Mouse (Mus musculus): Measurements from ENCODE around the gene Thap8. TPM values are rescaled to one million over a fixed set of nuclear protein-coding genes. Genes with fewer than 3 reads are reported as not detected.
"Not testable (repeated sequence)": the region's sequence is repeated elsewhere in the genome, so short reads cannot be mapped to it uniquely, and the experiment has no call there.

The Thap8 gene
- polyA plus RNA-seq, 1 experiment from 2014 or later, result 0.19 TPM

DNA sequence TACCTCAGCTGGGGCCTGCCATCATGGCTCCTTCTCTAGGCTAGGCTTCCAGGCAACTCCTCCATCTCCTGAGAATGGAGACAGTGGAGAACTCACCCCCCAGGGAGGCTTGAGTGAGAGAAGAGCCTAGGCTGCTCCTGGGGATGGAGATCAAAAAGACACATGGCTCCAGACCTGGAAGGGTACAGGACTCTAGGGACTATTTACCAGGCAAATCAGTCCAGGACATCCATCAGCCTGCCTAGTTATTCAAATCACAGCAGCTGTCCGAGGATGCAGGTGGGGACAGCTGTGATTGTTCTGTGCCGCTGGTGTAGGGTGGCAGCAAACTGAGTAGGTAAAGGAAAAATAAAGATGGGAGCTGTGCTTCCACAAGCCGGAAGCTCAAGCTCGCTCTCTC, 44.3 kb upstream of the Thap8 start, which contains the start of gene Ovol3:
Gene Ovol3, minus strand, starts transcription at position 101 of the 400 bp plus-strand sequence.
- H3K9me3 ChIP-seq (ENCODE audit: control insufficient read depth, low read length), result no peaks in the 10 kb centered on the region
- no peak within 1 kb of the TSS for H3K9ac ChIP-seq (ENCODE audit: low read length)
- H3K4me1 ChIP-seq (ENCODE audit: control insufficient read depth, insufficient read depth, low read length), result peaks cover 5% of the 10 kb centered on the region
- DNase-seq (ENCODE audit: low spot score), result no peak
- no peak within 1 kb of the TSS for H3K4me2 ChIP-seq (ENCODE audit: low read depth, severe bottlenecking)
- H3K36me3 ChIP-seq (ENCODE audit: control insufficient read depth, insufficient read depth, low read length), result 0 out of 2 replicates have a peak, but pooled peaks cover 4% of the 10 kb centered on the region
- no peak for ATAC-seq (ENCODE audit: insufficient number of reproducible peaks, low FRiP score, low TSS enrichment, low read depth)
- WGBS, result 84% methylated on average over 4 of the region's 4 CpGs
- no peak within 1 kb of the TSS for H3K4me3 ChIP-seq (ENCODE audit: low read depth, low read length)
- no peak within 1 kb of the TSS for H3K27ac ChIP-seq (replicated peaks; ENCODE audit: low read depth, low read length)
- no peaks in the 10 kb centered on the region for H3K27me3 ChIP-seq (ENCODE audit: control insufficient read depth, insufficient read depth, low read length)

DNA sequence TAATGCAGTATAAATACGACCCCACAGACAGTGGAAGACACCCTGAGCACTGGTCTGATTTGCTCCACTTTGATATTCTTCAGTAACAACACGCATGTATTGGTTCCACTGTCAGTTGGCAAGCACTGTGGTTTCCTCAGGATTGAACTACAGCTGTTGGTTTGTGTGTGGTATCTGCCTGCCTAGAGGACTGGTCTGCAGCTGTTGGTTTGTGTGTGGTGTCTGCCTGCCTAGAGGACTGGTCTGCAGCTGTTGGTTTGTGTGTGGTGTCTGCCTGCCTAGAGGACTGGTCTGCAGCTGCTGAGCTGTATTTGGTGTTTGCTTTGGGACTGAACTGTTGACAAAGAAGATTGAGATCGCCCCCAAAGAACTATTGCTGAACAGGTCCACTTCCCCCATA, 42.5 kb upstream of the Thap8 start:
- H3K36me3 ChIP-seq (ENCODE audit: control insufficient read depth, insufficient read depth, low read length), result peaks cover 10% of the 10 kb centered on the region; the same call in 1 of the 2 replicates
- not testable (repeated sequence) for DNase-seq (ENCODE audit: low spot score); H3K4me2 ChIP-seq (ENCODE audit: low read depth, severe bottlenecking); H3K4me3 ChIP-seq (ENCODE audit: low read depth, low read length); H3K4me1 ChIP-seq (ENCODE audit: control insufficient read depth, insufficient read depth, low read length); H3K9ac ChIP-seq (ENCODE audit: low read length); H3K9me3 ChIP-seq (ENCODE audit: control insufficient read depth, low read length); ATAC-seq (ENCODE audit: insufficient number of reproducible peaks, low FRiP score, low TSS enrichment, low read depth); H3K27ac ChIP-seq (replicated peaks; ENCODE audit: low read depth, low read length); H3K27me3 ChIP-seq (ENCODE audit: control insufficient read depth, insufficient read depth, low read length)
- WGBS, result 89% methylated on average over 3 of the region's 3 CpGs

DNA sequence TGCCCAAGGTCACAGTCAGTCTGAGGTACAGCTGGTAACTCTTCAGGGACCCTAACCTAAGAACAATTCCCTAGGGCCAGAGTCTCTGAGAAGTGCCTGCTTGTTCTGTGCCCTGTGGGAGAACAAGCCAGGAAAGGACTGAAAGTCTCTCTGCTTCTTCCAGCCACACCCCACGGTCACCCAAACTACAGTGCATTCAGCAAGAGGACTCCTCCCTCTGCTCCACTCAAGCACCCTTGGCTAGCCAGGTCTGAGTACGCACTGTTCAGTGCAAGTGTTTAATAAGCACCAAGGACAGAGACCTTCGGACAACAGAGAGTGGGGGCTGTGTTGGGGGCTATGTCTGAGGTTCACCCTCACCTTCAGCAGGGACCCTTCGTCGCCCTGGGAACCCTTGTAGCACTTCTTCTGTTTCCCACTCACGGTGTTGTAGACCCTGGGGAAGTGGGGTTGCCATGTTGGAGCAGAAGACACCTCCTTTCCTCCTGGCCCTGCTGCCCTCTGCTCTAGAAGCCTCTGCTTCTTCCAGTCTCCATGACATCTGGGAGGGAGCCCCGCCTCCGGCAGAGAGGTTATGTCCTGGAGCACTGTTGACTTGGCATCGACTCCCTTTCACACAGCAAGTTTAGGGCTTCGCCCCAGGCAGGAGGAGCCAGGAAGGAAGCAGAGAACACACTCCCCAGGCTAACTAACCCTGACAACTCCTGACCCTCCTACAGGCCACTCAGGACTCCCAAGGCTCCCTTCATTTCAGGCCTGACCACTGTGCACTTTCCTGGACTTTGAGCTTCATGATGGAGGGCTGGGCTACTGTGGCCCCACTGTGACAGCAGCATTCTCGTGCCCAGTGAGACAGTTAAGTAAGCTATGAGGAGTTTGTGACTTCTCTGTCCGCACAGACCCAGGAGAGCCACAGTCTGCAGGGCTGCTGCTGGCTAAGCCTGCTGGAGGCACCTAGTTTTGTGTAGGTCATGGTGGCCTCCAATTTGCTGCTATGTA, 27.6 kb upstream of the Thap8 start:
- H3K36me3 ChIP-seq (ENCODE audit: control insufficient read depth, insufficient read depth, low read length), result peaks cover 2% of the 10 kb centered on the region; the same call in 1 of the 2 replicates

DNA sequence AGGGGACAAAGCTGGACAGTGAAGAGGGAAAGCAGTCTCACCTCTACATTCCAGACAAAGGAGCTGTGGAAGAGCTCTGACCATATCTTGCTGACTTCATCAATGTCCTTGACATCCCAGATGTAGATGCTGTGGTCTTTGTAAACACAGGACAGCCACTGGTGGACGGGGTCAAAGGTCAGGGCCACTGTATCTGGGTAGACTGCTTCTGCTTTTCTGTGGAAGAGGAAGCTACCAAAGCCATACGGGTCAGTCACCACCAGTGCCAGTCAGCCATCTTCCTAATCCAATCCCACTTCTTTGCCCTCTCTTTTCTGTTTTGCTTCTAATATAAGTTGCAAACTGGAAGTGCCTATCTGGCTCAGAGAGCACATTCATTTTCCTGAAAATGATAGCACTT, 14.9 kb upstream of the Thap8 start:
- ATAC-seq (ENCODE audit: insufficient number of reproducible peaks, low FRiP score, low TSS enrichment, low read depth) (no peak), DNase-seq (ENCODE audit: low spot score) (no peak)
- no peak overlapping the region for H3K9ac ChIP-seq (ENCODE audit: low read length)
- peaks cover 9% of the 10 kb centered on the region for H3K36me3 ChIP-seq (ENCODE audit: control insufficient read depth, insufficient read depth, low read length)
- H3K4me3 ChIP-seq (ENCODE audit: low read depth, low read length), result no peak overlapping the region
- H3K4me2 ChIP-seq (ENCODE audit: low read depth, severe bottlenecking), result no peak overlapping the region
- no peaks in the 10 kb centered on the region for H3K4me1 ChIP-seq (ENCODE audit: control insufficient read depth, insufficient read depth, low read length)
- H3K27ac ChIP-seq (replicated peaks; ENCODE audit: low read depth, low read length), result no peak overlapping the region
- no peaks in the 10 kb centered on the region for H3K9me3 ChIP-seq (ENCODE audit: control insufficient read depth, low read length)
- 86% methylated on average over 2 of the region's 2 CpGs for WGBS
- no peaks in the 10 kb centered on the region for H3K27me3 ChIP-seq (ENCODE audit: control insufficient read depth, insufficient read depth, low read length)

More for the DNA sequence above, 27.6 kb upstream of the Thap8 start:
- no peak overlapping the region for H3K27ac ChIP-seq (replicated peaks; ENCODE audit: low read depth, low read length)
- no peaks in the 10 kb centered on the region for H3K4me1 ChIP-seq (ENCODE audit: control insufficient read depth, insufficient read depth, low read length)
- H3K9me3 ChIP-seq (ENCODE audit: control insufficient read depth, low read length), result no peaks in the 10 kb centered on the region
- H3K4me2 ChIP-seq (ENCODE audit: low read depth, severe bottlenecking), result no peak overlapping the region
- no peak for DNase-seq (ENCODE audit: low spot score)
- WGBS, result 87% methylated on average over 12 of the region's 12 CpGs
- no peak overlapping the region for H3K9ac ChIP-seq (ENCODE audit: low read length)
- ATAC-seq (ENCODE audit: insufficient number of reproducible peaks, low FRiP score, low TSS enrichment, low read depth), result no peak
- no peaks in the 10 kb centered on the region for H3K27me3 ChIP-seq (ENCODE audit: control insufficient read depth, insufficient read depth, low read length)
- H3K4me3 ChIP-seq (ENCODE audit: low read depth, low read length), result no peak overlapping the region

DNA sequence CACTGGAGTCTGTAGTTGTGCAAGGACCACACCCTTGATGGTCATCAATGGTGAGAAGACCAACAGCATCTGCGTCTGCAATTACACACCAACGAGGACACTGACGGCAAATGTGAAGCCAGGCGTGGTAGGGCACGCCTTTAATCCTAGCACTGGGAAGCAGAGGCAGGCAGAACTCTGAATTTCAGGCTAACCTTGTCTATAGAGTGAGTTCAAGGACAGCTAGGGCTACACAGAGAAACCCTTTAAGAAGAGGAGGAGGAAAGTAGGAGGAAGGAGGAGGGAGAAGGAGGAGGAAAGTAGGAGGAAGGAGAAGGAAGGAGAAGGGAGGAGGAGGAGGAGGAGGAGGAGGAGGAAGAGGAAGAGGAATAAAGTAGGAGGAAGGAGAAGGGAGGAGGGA, 14.4 kb upstream of the Thap8 start:
- Histone ChIP-seq H3K9ac (ENCODE audit: low read length) (no peak overlapping the region), H3K9me3 (ENCODE audit: control insufficient read depth, low read length) (no peaks in the 10 kb centered on the region), H3K4me2 (ENCODE audit: low read depth, severe bottlenecking) (no peak overlapping the region), H3K27ac (replicated peaks; ENCODE audit: low read depth, low read length) (no peak overlapping the region), H3K4me3 (ENCODE audit: low read depth, low read length) (no peak overlapping the region), H3K27me3 (ENCODE audit: control insufficient read depth, insufficient read depth, low read length) (no peaks in the 10 kb centered on the region), H3K36me3 (ENCODE audit: control insufficient read depth, insufficient read depth, low read length) (peaks cover 11% of the 10 kb centered on the region), H3K4me1 (ENCODE audit: control insufficient read depth, insufficient read depth, low read length) (no peaks in the 10 kb centered on the region)
- WGBS, result 93% methylated on average over 5 of the region's 5 CpGs
- DNase-seq (ENCODE audit: low spot score), result no peak
- no peak for ATAC-seq (ENCODE audit: insufficient number of reproducible peaks, low FRiP score, low TSS enrichment, low read depth)

DNA sequence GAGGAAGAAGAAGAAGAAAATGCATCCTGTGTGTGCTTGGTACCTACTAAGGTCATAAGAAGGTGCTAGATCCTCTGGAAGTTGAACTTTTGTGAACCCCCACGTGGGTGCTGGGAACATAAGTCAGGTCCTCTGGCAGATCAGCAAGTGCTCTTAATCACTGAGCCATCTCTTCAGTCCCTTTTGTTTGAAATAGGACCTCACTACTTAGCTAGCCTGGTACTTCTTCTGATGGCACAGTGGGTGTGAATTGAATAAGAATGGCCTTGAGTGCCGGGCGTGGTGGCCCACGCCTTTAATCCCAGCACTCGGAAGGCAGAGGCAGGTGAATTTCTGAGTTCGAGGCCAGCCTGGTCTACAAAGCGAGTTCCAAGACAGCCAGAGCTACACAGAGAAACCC, 14.0 kb upstream of the Thap8 start:
- 89% methylated on average over 7 of the region's 7 CpGs for WGBS

DNA sequence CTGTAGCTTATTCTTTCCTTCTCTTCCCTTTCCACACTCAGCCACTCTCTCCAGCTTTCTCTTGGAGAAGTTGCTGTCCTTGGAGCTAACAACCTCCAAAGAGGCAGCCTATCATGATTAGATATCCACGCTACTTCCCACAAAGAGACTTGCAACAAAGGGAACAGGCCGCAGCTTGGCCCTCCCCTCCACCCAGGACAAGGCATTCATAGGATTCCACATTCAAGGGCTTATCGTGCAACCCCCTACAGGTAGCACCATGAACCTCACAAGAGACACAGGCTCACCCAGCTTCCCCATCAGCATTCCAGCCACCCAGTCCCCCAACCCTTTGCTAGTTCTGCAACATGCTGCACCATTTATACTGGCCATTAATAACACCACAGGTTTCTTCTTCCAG, 13.1 kb upstream of the Thap8 start:
- DNase-seq (ENCODE audit: low spot score) (no peak), ATAC-seq (ENCODE audit: insufficient number of reproducible peaks, low FRiP score, low TSS enrichment, low read depth) (no peak)
- Histone ChIP-seq H3K4me3 (ENCODE audit: low read depth, low read length) (no peak overlapping the region), H3K4me2 (ENCODE audit: low read depth, severe bottlenecking) (no peak overlapping the region), H3K27me3 (ENCODE audit: control insufficient read depth, insufficient read depth, low read length) (no peaks in the 10 kb centered on the region), H3K27ac (replicated peaks; ENCODE audit: low read depth, low read length) (no peak overlapping the region), H3K9me3 (ENCODE audit: control insufficient read depth, low read length) (no peaks in the 10 kb centered on the region), H3K4me1 (ENCODE audit: control insufficient read depth, insufficient read depth, low read length) (no peaks in the 10 kb centered on the region), H3K9ac (ENCODE audit: low read length) (no peak overlapping the region), H3K36me3 (ENCODE audit: control insufficient read depth, insufficient read depth, low read length) (peaks cover 13% of the 10 kb centered on the region)
- 92% methylated on average over 3 of the region's 3 CpGs for WGBS

More for the DNA sequence above, 14.0 kb upstream of the Thap8 start:
- Histone ChIP-seq H3K9ac (ENCODE audit: low read length) (no peak overlapping the region), H3K4me3 (ENCODE audit: low read depth, low read length) (no peak overlapping the region), H3K27me3 (ENCODE audit: control insufficient read depth, insufficient read depth, low read length) (no peaks in the 10 kb centered on the region), H3K36me3 (ENCODE audit: control insufficient read depth, insufficient read depth, low read length) (peaks cover 13% of the 10 kb centered on the region), H3K4me2 (ENCODE audit: low read depth, severe bottlenecking) (no peak overlapping the region), H3K27ac (replicated peaks; ENCODE audit: low read depth, low read length) (no peak overlapping the region), H3K4me1 (ENCODE audit: control insufficient read depth, insufficient read depth, low read length) (no peaks in the 10 kb centered on the region), H3K9me3 (ENCODE audit: control insufficient read depth, low read length) (no peaks in the 10 kb centered on the region)
- DNase-seq (ENCODE audit: low spot score) (no peak), ATAC-seq (ENCODE audit: insufficient number of reproducible peaks, low FRiP score, low TSS enrichment, low read depth) (no peak)

- no peaks in the 10 kb centered on the region for H3K9me3 ChIP-seq (ENCODE audit: control insufficient read depth, low read length)
- no peaks in the 10 kb centered on the region for H3K4me1 ChIP-seq (ENCODE audit: control insufficient read depth, insufficient read depth, low read length)
- H3K27ac ChIP-seq (replicated peaks; ENCODE audit: low read depth, low read length), result no peak overlapping the region
- H3K27me3 ChIP-seq (ENCODE audit: control insufficient read depth, insufficient read depth, low read length), result no peaks in the 10 kb centered on the region
- DNase-seq (ENCODE audit: low spot score) (no peak), ATAC-seq (ENCODE audit: insufficient number of reproducible peaks, low FRiP score, low TSS enrichment, low read depth) (no peak)
- 91% methylated on average over 4 of the region's 4 CpGs for WGBS
- no peak overlapping the region for H3K9ac ChIP-seq (ENCODE audit: low read length)
- H3K36me3 ChIP-seq (ENCODE audit: control insufficient read depth, insufficient read depth, low read length), result peaks cover 13% of the 10 kb centered on the region
- H3K4me2 ChIP-seq (ENCODE audit: low read depth, severe bottlenecking), result no peak overlapping the region
- H3K4me3 ChIP-seq (ENCODE audit: low read depth, low read length), result no peak overlapping the region
Observed at GRCm38 (mm10) chr7:30269641-30270040, 10.3 kb upstream of the Thap8 start.
